Mouse (Mus musculus) forebrain, embryonic 12.5 days (tissue): ENCODE results near the gene Gpbar1. TPM values are rescaled to one million over a fixed set of nuclear protein-coding genes. Genes with fewer than 3 reads are reported as not detected.

ENCODE experiments used
- ATAC-seq: fragments of 200-750 bp; cut with Nextera tagmentation; 2 replicates; pipeline ENCODE4 v1.8.0; 2017; ENCODE audit warnings: moderate TSS enrichment; ENCODE audit not compliant: low FRiP score
- H3K27ac ChIP-seq: fragments of 300-500 bp; sonication (generic); 2 replicates; pipeline ENCODE4 v1.5.1; 2016; ENCODE audit warnings: mild to moderate bottlenecking
- H3K27me3 ChIP-seq: fragments of 300-500 bp; sonication (generic); 2 replicates; pipeline ENCODE4 v1.6.1; 2016; ENCODE audit warnings: mild to moderate bottlenecking
- H3K36me3 ChIP-seq: fragments of 300-500 bp; sonication (generic); replicated peaks from 2 replicates; pipeline ENCODE4 v1.6.1; 2016; ENCODE audit warnings: mild to moderate bottlenecking
- H3K4me1 ChIP-seq: fragments of 300-500 bp; sonication (generic); 2 replicates; pipeline ENCODE4 v1.6.1; 2016
- H3K4me2 ChIP-seq: fragments of 300-500 bp; sonication (generic); 2 replicates; pipeline ENCODE4 v1.6.1; 2016; ENCODE audit warnings: mild to moderate bottlenecking, moderate library complexity
- H3K4me3 ChIP-seq: fragments of 300-500 bp; sonication (generic); replicated peaks from 2 replicates; pipeline ENCODE4 v1.5.1; 2016; ENCODE audit warnings: mild to moderate bottlenecking
- H3K9ac ChIP-seq: fragments of 300-500 bp; sonication (generic); 2 replicates; pipeline ENCODE4 v1.6.1; 2016; ENCODE audit warnings: mild to moderate bottlenecking
- H3K9me3 ChIP-seq: fragments of 300-500 bp; sonication (generic); 2 replicates; pipeline ENCODE4 v1.6.1; 2016
- WGBS: fragments of 180-500 bp; shearing (Covaris S2); methylation state at CpG from one replicate; pipeline ENCODE4 v1.1.7; 2016; 5-methylcytosine and 5-hydroxymethylcytosine counted together
- polyA plus RNA-seq: library from polyadenylated mRNA; unstranded; fragments of >200 nt; fragmentation: Nextera tagmentation; extraction: Ambion mirVana; gene quantifications from 2 replicates; pipeline ENCODE4 v1.2.1, GENCODE M21; 2016

The Gpbar1 gene
- polyA plus RNA-seq, 1 experiment from 2014 or later: 0.29 TPM

DNA sequence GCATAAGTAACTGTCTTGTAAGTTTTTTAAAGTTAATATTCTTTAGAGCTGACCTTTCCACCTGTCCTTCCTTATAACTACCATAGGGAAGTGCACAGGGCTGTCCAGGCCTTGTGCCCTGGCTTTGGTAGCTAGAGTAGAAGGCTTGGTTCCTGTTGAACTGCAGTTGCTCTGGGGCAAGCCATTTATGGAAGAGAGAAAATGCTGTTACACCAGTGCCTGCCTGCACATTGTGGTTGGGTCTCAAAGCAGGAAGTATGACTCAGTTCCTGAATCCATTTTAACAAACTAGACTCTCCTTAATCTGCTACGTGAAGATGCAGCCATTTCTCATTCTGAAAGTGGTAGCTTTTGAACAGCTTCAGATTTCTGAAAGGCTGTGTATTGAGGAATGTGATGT, 29.6 kb upstream of the Gpbar1 start:
- H3K9me3 ChIP-seq: no peaks in the 10 kb centered on the region
- no peak overlapping the region for H3K9ac ChIP-seq
- H3K4me3 ChIP-seq: no peak overlapping the region
- ATAC-seq: no peak
- no peak overlapping the region for H3K4me2 ChIP-seq
- 77% methylated on average over 1 of the region's 1 CpGs for WGBS
- H3K27ac ChIP-seq: no peak overlapping the region
- H3K4me1 ChIP-seq: no peaks in the 10 kb centered on the region
- H3K27me3 ChIP-seq: no peaks in the 10 kb centered on the region
- peaks cover 54% of the 10 kb centered on the region for H3K36me3 ChIP-seq

DNA sequence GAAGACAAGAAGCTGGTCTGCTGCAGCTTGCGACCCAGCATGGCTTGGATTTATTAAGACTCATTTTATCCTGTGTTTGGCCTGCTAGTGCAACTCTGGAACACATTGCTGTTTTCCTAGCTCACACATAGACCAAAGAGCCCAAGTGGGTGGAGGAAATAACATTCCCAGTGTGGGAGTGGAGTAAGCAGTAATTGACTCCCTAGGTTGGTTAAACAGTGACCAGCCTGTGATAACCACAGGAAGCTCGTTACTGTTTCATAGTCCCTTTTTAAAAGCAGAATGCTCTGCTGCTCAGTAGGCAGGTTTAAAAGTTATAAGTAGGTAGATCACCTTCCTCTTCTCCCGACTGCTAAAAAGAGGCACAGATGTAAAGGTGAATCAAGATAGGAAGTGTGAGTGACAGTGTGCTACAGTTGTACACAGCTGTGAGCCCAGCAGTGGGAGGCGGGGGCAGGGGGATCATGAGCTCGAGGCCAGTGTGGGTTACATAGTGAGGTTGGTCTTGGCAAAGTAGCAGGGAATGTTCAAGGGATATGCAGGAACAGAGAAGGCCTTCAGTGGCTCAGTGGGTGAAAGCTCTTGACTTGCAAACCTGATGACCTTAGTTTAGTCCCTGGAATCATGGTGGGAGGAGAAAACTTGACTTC, 28.9 kb upstream of the Gpbar1 start:
- H3K4me2 ChIP-seq: no peak overlapping the region
- no peak overlapping the region for H3K4me3 ChIP-seq
- peaks cover 61% of the 10 kb centered on the region for H3K36me3 ChIP-seq
- no peak overlapping the region for H3K27ac ChIP-seq
- WGBS: 80% methylated on average over 5 of the region's 5 CpGs
- ATAC-seq: no peak
- no peak overlapping the region for H3K9ac ChIP-seq
- no peaks in the 10 kb centered on the region for H3K9me3 ChIP-seq
- H3K4me1 ChIP-seq: no peaks in the 10 kb centered on the region
- H3K27me3 ChIP-seq: no peaks in the 10 kb centered on the region

DNA sequence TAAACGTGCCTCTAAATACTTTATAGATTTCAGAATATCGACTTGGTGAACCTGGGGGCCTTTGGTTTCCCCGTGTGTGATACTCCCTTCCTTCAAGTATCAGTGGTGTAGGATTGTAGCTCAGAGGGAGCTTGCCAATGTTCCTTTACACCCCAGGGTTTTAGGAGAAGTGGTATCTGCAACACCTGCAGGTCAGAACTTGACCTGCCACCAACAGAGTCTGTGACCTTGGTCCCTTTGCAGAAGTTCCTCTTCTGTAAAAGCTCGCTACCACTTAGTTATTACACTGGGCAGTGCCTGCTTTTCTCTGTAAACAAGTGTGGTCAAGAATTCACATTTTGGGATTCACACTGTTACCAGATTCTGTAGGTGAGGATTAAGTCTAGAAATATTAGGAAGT, 28.3 kb upstream of the Gpbar1 start:
- ATAC-seq: no peak
- no peaks in the 10 kb centered on the region for H3K27me3 ChIP-seq
- H3K4me1 ChIP-seq: no peaks in the 10 kb centered on the region
- no peaks in the 10 kb centered on the region for H3K9me3 ChIP-seq
- peaks cover 66% of the 10 kb centered on the region for H3K36me3 ChIP-seq
- no peak overlapping the region for H3K4me3 ChIP-seq
- H3K9ac ChIP-seq: no peak overlapping the region
- H3K27ac ChIP-seq: no peak overlapping the region
- WGBS: 93% methylated on average over 4 of the region's 4 CpGs
- no peak overlapping the region for H3K4me2 ChIP-seq

DNA sequence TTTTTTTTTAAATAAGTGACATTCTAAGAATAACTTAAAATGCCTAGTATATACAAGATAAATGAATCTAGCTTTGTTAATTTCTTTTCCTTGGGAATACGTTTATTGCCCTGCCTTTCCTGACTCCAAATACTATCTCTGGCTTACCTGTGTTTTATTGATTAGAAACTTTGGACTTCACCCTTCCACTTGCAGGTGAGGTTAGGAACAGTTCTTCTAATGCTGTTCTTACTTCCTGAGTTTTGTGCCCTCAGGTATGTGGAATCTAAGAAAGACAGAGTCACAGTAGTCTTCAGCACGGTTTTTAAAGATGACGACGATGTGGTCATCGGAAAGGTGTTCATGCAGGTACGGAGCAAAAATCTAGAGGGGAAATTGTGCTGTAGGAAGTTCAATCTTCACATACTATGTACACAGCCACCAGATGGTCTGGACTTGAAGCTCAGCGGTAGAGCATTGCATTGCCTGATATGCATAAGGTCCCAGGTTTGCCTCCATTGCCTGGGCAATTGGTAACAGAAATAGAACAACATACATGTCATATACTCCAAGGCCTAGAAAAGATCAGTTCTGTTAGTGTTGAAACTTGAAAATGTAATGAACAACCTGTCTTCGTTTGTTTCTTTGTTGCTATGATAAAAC, 22.5 kb upstream of the Gpbar1 start:
- H3K4me2 ChIP-seq: no peak overlapping the region
- no peak overlapping the region for H3K4me3 ChIP-seq
- H3K27me3 ChIP-seq: no peaks in the 10 kb centered on the region
- H3K27ac ChIP-seq: no peak overlapping the region
- H3K4me1 ChIP-seq: no peaks in the 10 kb centered on the region
- WGBS: 96% methylated on average over 8 of the region's 8 CpGs
- H3K9me3 ChIP-seq: no peaks in the 10 kb centered on the region
- ATAC-seq: no peak
- H3K9ac ChIP-seq: no peak overlapping the region
- peaks cover 85% of the 10 kb centered on the region for H3K36me3 ChIP-seq

DNA sequence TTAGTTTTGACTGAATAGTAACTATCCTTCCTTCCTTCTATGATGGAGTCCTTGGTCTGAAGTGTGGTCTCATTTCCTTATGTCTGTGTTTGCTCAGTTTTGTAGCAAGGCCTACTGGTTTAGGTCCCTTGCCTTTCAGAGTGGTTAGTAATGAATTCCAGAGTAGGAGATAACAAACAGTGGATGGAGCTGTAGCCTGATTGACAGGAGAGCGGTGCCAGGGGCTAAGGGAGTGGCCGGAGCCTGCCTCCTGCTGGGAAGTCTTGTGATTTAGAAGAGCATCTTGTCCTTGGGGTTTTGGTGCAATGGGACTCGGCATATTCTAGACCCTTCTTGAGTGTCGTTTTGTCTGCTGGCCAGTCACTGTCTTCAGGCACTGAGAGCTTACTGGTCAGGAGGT, 21.6 kb upstream of the Gpbar1 start:
- Histone ChIP-seq H3K36me3 (peaks cover 76% of the 10 kb centered on the region), H3K4me2 (no peak overlapping the region), H3K9me3 (no peaks in the 10 kb centered on the region), H3K4me1 (no peaks in the 10 kb centered on the region), H3K27ac (no peak overlapping the region), H3K27me3 (no peaks in the 10 kb centered on the region), H3K4me3 (no peak overlapping the region), H3K9ac (no peak overlapping the region)
- WGBS: 84% methylated on average over 4 of the region's 4 CpGs
- ATAC-seq: no peak

DNA sequence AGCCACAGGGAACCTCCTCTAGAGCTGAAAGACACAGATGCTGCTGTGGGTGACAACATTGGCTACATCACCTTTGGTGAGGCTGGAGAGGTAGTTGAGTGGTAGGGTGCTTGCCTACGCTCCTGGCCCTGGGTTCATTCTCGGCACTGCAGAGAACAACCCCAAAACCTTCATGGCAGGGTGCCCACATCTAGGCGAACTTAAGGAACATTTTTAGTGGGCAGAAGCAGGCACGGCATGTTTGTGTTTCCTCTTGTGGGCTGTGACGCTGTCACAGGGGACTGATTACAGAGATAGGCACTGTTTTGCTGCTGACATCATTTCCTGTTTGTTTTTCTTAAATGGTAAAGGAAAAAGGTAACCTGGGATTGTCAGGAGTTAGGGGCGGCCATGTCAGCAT, 15.8 kb upstream of the Gpbar1 start:
- H3K36me3 ChIP-seq: peaks cover 80% of the 10 kb centered on the region
- H3K4me3 ChIP-seq: no peak overlapping the region
- H3K9ac ChIP-seq: no peak overlapping the region
- no peak overlapping the region for H3K4me2 ChIP-seq
- no peaks in the 10 kb centered on the region for H3K4me1 ChIP-seq
- no peaks in the 10 kb centered on the region for H3K9me3 ChIP-seq
- no peaks in the 10 kb centered on the region for H3K27me3 ChIP-seq
- WGBS: 95% methylated on average over 6 of the region's 6 CpGs
- H3K27ac ChIP-seq: no peak overlapping the region
- no peak for ATAC-seq

DNA sequence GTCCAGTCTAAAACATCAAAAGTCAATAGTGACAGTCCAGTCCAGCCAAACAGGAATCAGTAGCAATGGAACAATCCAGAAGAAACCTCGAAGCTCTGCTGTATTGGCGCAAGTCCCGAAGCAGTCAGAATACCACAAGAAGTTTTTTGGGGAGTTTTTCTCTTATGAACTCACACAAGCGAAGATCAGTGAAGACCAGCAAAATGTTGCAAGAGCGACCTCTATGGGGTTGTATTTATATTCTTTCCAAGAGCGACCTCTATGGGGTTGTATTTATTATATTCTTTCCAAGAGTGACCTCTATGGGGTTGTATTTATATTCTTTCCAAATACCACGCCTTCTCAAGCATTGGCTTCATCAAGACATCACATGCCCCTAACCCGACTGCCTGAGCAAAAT, 9.6 kb upstream of the Gpbar1 start:
- H3K27me3 ChIP-seq: no peaks in the 10 kb centered on the region
- H3K9ac ChIP-seq: no peak overlapping the region
- no peak for ATAC-seq
- H3K36me3 ChIP-seq: peaks cover 51% of the 10 kb centered on the region
- H3K27ac ChIP-seq: no peak overlapping the region
- H3K4me3 ChIP-seq: no peak overlapping the region
- H3K4me2 ChIP-seq: no peak overlapping the region
- WGBS: 92% methylated on average over 8 of the region's 8 CpGs
- no peaks in the 10 kb centered on the region for H3K4me1 ChIP-seq
- no peaks in the 10 kb centered on the region for H3K9me3 ChIP-seq

DNA sequence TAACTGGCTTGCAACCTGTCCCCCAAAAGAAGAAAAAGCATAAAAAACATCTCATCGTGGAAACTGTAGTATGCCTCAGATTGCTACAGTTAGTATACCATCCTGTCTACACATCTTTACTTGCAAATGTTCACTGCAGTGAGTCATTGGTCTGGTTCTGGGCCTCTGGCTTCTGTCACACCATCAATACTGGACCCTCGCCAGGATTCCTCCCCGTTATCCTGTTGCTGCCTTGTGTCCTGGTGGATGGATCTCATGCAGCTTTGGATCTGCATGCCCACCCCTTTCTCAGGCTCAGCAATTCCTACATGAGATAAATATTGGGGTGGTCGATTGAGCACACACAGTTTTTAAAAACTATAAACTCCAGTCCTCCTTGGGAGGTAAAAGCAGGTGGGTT, 6.7 kb upstream of the Gpbar1 start:
- Histone ChIP-seq H3K27ac (no peak overlapping the region), H3K4me1 (no peaks in the 10 kb centered on the region), H3K4me3 (no peak overlapping the region), H3K4me2 (no peak overlapping the region), H3K36me3 (peaks cover 22% of the 10 kb centered on the region), H3K27me3 (no peaks in the 10 kb centered on the region), H3K9me3 (no peaks in the 10 kb centered on the region), H3K9ac (no peak overlapping the region)
- 87% methylated on average over 4 of the region's 4 CpGs for WGBS
- ATAC-seq: no peak

DNA sequence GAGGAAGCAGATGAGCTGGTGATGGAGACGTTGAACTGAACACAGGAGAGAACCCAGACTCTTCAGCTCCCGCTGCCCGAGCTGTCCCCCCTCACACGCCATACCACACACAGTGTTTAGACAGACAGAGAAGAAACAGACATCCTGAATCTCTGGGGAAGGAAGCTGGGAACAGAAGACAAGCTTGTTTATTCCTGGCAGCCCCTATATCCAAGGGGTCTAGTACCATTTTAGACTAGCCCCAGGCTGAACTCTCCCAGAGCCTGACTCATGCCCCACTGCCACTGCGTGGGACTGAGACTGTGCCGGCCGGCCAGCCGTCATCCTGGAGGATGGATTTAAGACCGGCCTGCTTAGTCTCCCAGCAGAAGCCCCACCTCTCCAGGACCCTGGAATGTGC, 3.3 kb upstream of the Gpbar1 start:
- Histone ChIP-seq H3K9me3 (no peaks in the 10 kb centered on the region), H3K4me1 (no peaks in the 10 kb centered on the region), H3K36me3 (peaks cover 15% of the 10 kb centered on the region), H3K27ac (no peak overlapping the region), H3K4me2 (no peak overlapping the region), H3K4me3 (no peak overlapping the region), H3K27me3 (no peaks in the 10 kb centered on the region), H3K9ac (no peak overlapping the region)
- 53% methylated on average over 9 of the region's 9 CpGs for WGBS
- no peak for ATAC-seq

DNA sequence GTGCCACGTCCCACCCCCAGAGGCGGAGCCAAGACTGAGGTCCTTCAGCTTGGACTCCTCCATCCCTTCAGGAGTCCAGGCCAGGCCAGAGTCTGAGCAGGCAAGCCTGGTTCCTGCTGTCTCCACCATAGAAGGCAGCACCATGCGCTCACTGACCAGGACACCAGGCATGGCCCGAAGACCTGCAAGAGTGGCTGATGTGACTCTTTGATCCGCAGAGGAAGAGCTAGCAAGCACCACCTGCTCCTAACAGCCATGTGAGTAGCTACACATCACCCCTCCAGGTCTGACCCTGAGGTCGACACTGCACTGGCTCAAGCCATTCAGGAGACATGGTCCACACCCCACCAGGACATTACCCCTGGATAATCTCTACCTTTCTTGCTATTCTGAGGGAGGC, 1.3 kb upstream of the Gpbar1 start:
- no peak overlapping the region for H3K4me3 ChIP-seq
- 71% methylated on average over 6 of the region's 6 CpGs for WGBS
- no peak overlapping the region for H3K9ac ChIP-seq
- peaks cover 35% of the 10 kb centered on the region for H3K36me3 ChIP-seq
- H3K27me3 ChIP-seq: no peaks in the 10 kb centered on the region
- no peak overlapping the region for H3K4me2 ChIP-seq
- H3K4me1 ChIP-seq: no peaks in the 10 kb centered on the region
- ATAC-seq: no peak
- H3K9me3 ChIP-seq: no peaks in the 10 kb centered on the region
- H3K27ac ChIP-seq: no peak overlapping the region

DNA sequence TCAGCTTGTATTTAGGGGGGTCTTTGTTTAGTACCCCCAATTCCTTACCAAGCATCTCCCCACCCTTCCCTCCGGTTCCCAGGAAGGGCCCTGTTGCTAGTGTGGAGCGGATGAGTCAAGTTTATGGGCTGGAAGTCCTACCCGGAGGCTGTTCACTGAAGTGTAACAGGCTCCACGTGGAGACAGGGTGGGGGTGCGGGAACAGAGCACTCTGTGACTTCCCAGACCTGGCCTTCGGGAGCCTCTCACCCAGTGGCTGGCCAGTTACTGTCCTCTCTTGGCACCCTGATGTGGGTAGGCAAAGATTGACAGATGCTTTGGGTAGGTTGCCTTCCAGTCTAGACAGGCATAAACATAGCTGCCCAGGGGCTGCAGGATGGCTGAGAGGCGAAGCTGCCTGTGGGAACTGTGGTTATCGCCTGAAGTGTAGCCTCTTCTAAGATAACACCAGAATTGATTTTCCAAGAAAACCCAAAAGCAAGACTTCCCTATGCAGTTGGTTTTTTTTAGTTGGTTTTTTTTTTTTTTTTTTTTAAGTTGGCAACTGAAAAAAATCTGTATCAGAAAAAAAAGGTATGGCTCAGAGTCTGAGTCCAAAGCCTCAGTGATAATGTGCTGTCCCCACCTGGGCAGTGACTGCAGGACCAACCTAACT, 340 bp upstream of the Gpbar1 start:
- no peak overlapping the region for H3K9ac ChIP-seq
- peaks cover 4% of the 10 kb centered on the region; the same call in 1 of the 2 replicates for H3K4me1 ChIP-seq
- H3K9me3 ChIP-seq: no peaks in the 10 kb centered on the region
- 72% methylated on average over 8 of the region's 8 CpGs for WGBS
- ATAC-seq: no peak
- no peak overlapping the region for H3K4me2 ChIP-seq
- no peak overlapping the region for H3K4me3 ChIP-seq
- no peak overlapping the region for H3K27ac ChIP-seq
- peaks cover 45% of the 10 kb centered on the region for H3K36me3 ChIP-seq
- no peaks in the 10 kb centered on the region for H3K27me3 ChIP-seq

DNA sequence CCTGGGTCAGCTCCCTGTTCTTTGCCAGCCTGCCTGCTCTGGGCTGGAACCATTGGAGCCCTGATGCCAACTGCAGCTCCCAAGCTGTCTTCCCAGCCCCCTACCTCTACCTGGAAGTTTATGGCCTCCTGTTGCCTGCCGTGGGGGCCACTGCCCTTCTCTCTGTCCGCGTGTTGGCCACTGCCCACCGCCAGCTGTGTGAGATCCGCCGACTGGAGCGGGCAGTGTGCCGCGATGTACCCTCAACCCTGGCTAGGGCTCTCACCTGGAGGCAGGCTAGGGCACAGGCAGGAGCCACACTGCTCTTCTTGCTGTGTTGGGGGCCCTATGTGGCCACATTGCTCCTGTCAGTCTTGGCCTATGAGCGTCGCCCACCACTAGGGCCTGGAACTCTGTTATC, 638 bp downstream of the Gpbar1 start:
- no peak overlapping the region for H3K27ac ChIP-seq
- no peak overlapping the region for H3K4me2 ChIP-seq
- 91% methylated on average over 11 of the region's 11 CpGs for WGBS
- no peak for ATAC-seq
- peaks cover 47% of the 10 kb centered on the region for H3K36me3 ChIP-seq
- no peak overlapping the region for H3K4me3 ChIP-seq
- H3K4me1 ChIP-seq: peaks cover 14% of the 10 kb centered on the region
- H3K9me3 ChIP-seq: no peaks in the 10 kb centered on the region
- H3K27me3 ChIP-seq: no peaks in the 10 kb centered on the region
- H3K9ac ChIP-seq: no peak overlapping the region
